10 mouse cellular contexts compared by ENCODE assay signal in the genomic region with DNA sequence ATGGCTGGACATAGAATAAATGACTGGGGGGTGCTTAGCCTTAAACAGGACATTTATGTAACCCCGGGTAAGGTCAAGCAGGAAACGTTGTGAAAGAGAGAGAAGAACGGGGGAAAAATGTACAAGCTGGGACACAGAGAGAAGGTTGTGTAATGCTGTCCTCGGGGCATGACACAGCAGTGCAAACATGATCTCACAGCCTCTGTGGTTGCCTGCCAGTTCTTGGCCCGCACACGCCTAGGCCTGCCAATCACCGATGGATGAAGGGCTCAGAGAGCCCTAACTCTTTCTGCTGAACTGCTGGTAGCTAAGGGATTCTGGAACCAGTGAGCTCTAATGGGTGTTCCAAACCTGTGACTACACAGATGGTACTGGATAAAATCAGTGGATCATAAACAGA.
DNase-seq lines count a peak whose midpoint lies in the region; ATAC-seq lines count a peak whose summit lies in the region.
"Had no signal": no experiment of that assay in that cellular context is flagged by ENCODE, and none has a peak within 500 bp of the region (broad histone marks: within the 10 kb centered on the region; RNA-seq: fewer than 3 reads in every experiment).

No protein-coding gene starts in this region.

- H3K4me2 ChIP-seq in forebrain, embryonic 14.5 days (ENCODE audit: low read length): no peak overlapping the region
- no peak overlapping the region for H3K4me2 ChIP-seq in forebrain, embryonic 11.5 days (ENCODE audit: low read depth, low read length, severe bottlenecking)
- H3K4me2 ChIP-seq: neural tube, embryonic 12.5 days had no signal

- DNase-seq in forebrain, embryonic 14.5 days (ENCODE audit: low spot score): peak; percentile 33
- DNase-seq in forebrain, embryonic 11.5 days (ENCODE audit: low spot score): no peak
- DNase-seq in adrenal gland, postnatal 25 days: peak; percentile 51
- peak; percentile 41 to 82 for DNase-seq in kidney, postnatal 25 days
- DNase-seq in right cerebral cortex, postnatal 36 days (ENCODE audit: low spot score in 2 of 2): no peak
- no peak for DNase-seq in left cerebral cortex, postnatal 10 days (ENCODE audit: extremely low spot score in 1 of 2, low spot score in 2 of 2)
- DNase-seq: gastrocnemius, postnatal 10 days had no signal

- WGBS in forebrain, embryonic 14.5 days: 81% methylated on average over 7 of the region's 7 CpGs
- 89% methylated on average over 7 of the region's 7 CpGs for WGBS in forebrain, embryonic 11.5 days

- peak; percentile 67; the same call in 1 of the 2 replicates for ATAC-seq in forebrain, embryonic 14.5 days
- ATAC-seq in forebrain, embryonic 11.5 days (replicated peaks; ENCODE audit: low FRiP score): no peak
- peak; percentile 98 for ATAC-seq in megakaryocyte progenitor cell, adult 5-6 weeks (replicated peaks; ENCODE audit: poor library complexity)
- ATAC-seq in frontal cortex, adult (ENCODE audit: low TSS enrichment): no peak

- H3K27ac ChIP-seq in forebrain, embryonic 14.5 days (ENCODE audit: low read depth, low read length): no peak overlapping the region
- no peak overlapping the region for H3K27ac ChIP-seq in forebrain, embryonic 11.5 days (ENCODE audit: low read depth, low read length)
- H3K27ac ChIP-seq: neural tube, embryonic 12.5 days had no signal

- intact Hi-C loops in left cerebral cortex, postnatal 10 days (cut with DNase I): no loop called here

- no peak overlapping the region for H3K4me3 ChIP-seq in forebrain, embryonic 14.5 days (ENCODE audit: low read depth, low read length)
- H3K4me3 ChIP-seq in forebrain, embryonic 11.5 days (ENCODE audit: low read depth, low read length): no peak overlapping the region
- H3K4me3 ChIP-seq: neural tube, embryonic 12.5 days had no signal

- no peaks in the 10 kb centered on the region for H3K9me3 ChIP-seq in forebrain, embryonic 14.5 days (replicated peaks; ENCODE audit: control insufficient read depth, low read length)
- H3K9me3 ChIP-seq in forebrain, embryonic 11.5 days (ENCODE audit: control insufficient read depth, low read length): no peaks in the 10 kb centered on the region
- H3K9me3 ChIP-seq: neural tube, embryonic 12.5 days had no signal

- no peaks in the 10 kb centered on the region for H3K36me3 ChIP-seq in forebrain, embryonic 14.5 days (ENCODE audit: control insufficient read depth, insufficient read depth, low read length)
- H3K36me3 ChIP-seq in forebrain, embryonic 11.5 days (ENCODE audit: control insufficient read depth, insufficient read depth, low read length): no peaks in the 10 kb centered on the region
- H3K36me3 ChIP-seq: neural tube, embryonic 12.5 days had no signal

- no peaks in the 10 kb centered on the region for H3K27me3 ChIP-seq in forebrain, embryonic 14.5 days (replicated peaks; ENCODE audit: control insufficient read depth, insufficient read depth, low read length)
- no peaks in the 10 kb centered on the region for H3K27me3 ChIP-seq in forebrain, embryonic 11.5 days (ENCODE audit: control insufficient read depth, insufficient read depth, low read length)
- H3K27me3 ChIP-seq: neural tube, embryonic 12.5 days had no signal

- no peaks in the 10 kb centered on the region for H3K4me1 ChIP-seq in forebrain, embryonic 14.5 days (ENCODE audit: control insufficient read depth, insufficient read depth, low read length)
- H3K4me1 ChIP-seq in forebrain, embryonic 11.5 days (replicated peaks; ENCODE audit: control insufficient read depth, insufficient read depth, low read length): no peaks in the 10 kb centered on the region
- H3K4me1 ChIP-seq: neural tube, embryonic 12.5 days had no signal

- H3K9ac ChIP-seq in forebrain, embryonic 14.5 days (ENCODE audit: low read length): no peak overlapping the region
- H3K9ac ChIP-seq in forebrain, embryonic 11.5 days (ENCODE audit: low read length): no peak overlapping the region
- H3K9ac ChIP-seq: neural tube, embryonic 12.5 days had no signal

Comparison
In these comparisons a context has a peak if more than half of its experiments do, and no peak if none do; other contexts are left out.
1. ATAC-seq: peak in forebrain, embryonic 14.5 days (single experiment) and megakaryocyte progenitor cell, adult 5-6 weeks (single experiment); none in forebrain, embryonic 11.5 days (single experiment) and frontal cortex, adult (single experiment).
2. DNase-seq: peak in forebrain, embryonic 14.5 days (single experiment), adrenal gland, postnatal 25 days (single experiment) and kidney, postnatal 25 days (2 of 2); none in forebrain, embryonic 11.5 days (single experiment), right cerebral cortex, postnatal 36 days (0 of 2) and left cerebral cortex, postnatal 10 days (0 of 2).